Comparison of ENCODE assay signal across 8 mouse cellular contexts in the genomic region with DNA sequence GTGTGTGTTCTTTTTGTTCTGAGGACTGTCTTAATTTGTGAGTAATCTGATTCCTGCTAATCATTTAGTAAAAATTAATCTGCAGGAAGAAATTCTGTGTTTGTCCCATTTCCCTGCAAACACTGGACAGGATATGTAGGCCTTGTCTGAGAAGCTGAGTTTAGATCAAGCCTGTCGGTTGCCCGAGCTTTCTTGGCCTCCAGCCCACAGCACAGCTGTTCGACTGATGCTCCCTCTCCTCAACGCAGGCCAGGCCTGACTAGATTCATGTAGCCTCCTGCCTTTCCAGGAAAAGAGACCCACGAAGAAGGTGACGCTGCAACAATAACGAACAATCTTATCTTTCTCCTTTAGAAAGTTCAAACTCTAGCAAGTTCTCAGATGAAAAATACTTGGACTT.
DNase-seq lines count a peak whose midpoint lies in the region; ATAC-seq and TF ChIP-seq lines count a peak whose summit lies in the region.
"Had no signal": no experiment of that assay in that cellular context is flagged by ENCODE, and none has a peak within 500 bp of the region (broad histone marks: within the 10 kb centered on the region; RNA-seq: fewer than 3 reads in every experiment).

No protein-coding gene starts in this region.

- H3K4me3 ChIP-seq in midbrain, postnatal 0 days (ENCODE audit: low read depth, low read length): no peak overlapping the region
- H3K4me3 ChIP-seq in midbrain, embryonic 16.5 days (ENCODE audit: low read depth, low read length): no peak overlapping the region
- no peak overlapping the region for H3K4me3 ChIP-seq in kidney, adult 2 months (ENCODE audit: insufficient read depth, low read depth, low read length)
- H3K4me3 ChIP-seq in midbrain, embryonic 11.5 days (ENCODE audit: low read depth, low read length): no peak overlapping the region

- no peak for TF ChIP-seq POLR2A in kidney, adult 2 months (IDR thresholded peaks at IDR 0.05; ENCODE audit: low read depth, low read length)

- no peaks in the 10 kb centered on the region for H3K9me3 ChIP-seq in midbrain, postnatal 0 days (ENCODE audit: low read length)
- no peaks in the 10 kb centered on the region for H3K9me3 ChIP-seq in midbrain, embryonic 16.5 days (replicated peaks; ENCODE audit: control insufficient read depth, low read length, poor library complexity, severe bottlenecking)
- no peaks in the 10 kb centered on the region for H3K9me3 ChIP-seq in midbrain, embryonic 11.5 days (ENCODE audit: control insufficient read depth, low read length)

- H3K4me1 ChIP-seq in midbrain, postnatal 0 days (ENCODE audit: insufficient read depth, low read length): no peaks in the 10 kb centered on the region
- no peaks in the 10 kb centered on the region for H3K4me1 ChIP-seq in midbrain, embryonic 16.5 days (ENCODE audit: control insufficient read depth, insufficient read depth, low read length)
- peaks cover 3% of the 10 kb centered on the region; the same call in 1 of the 2 replicates for H3K4me1 ChIP-seq in kidney, adult 2 months (ENCODE audit: control insufficient read depth, insufficient read depth, low read length)
- no peaks in the 10 kb centered on the region for H3K4me1 ChIP-seq in midbrain, embryonic 11.5 days (ENCODE audit: control insufficient read depth, insufficient read depth, low read length)

- WGBS in midbrain, postnatal 0 days: 67% methylated on average over 7 of the region's 7 CpGs
- 76% methylated on average over 7 of the region's 7 CpGs for WGBS in midbrain, embryonic 16.5 days
- 58% methylated on average over 7 of the region's 7 CpGs for WGBS in kidney, adult 2 months
- 87% methylated on average over 7 of the region's 7 CpGs for WGBS in midbrain, embryonic 11.5 days

- ATAC-seq in midbrain, postnatal 0 days (ENCODE audit: low FRiP score): no peak
- ATAC-seq in midbrain, embryonic 16.5 days: no peak
- ATAC-seq in midbrain, embryonic 11.5 days (ENCODE audit: low FRiP score): no peak

- TF ChIP-seq CTCF in midbrain, postnatal 0 days (IDR thresholded peaks at IDR 0.05): no peak
- no peak for TF ChIP-seq CTCF in kidney, adult 2 months (conservative IDR thresholded peaks at IDR 0.05; ENCODE audit: insufficient read depth, insufficient read length, low read depth, low read length)

- intact Hi-C loops in gastrocnemius, postnatal 36 days (cut with DNase I): loop anchor here (5.0 kb wide), 1 partner anchor 64 kb away; the partner anchor contains the start of gene Stim2

- H3K9ac ChIP-seq in midbrain, postnatal 0 days (replicated peaks; ENCODE audit: low read length, poor library complexity, severe bottlenecking): no peak overlapping the region
- no peak overlapping the region for H3K9ac ChIP-seq in midbrain, embryonic 16.5 days (ENCODE audit: low read depth, low read length)
- H3K9ac ChIP-seq in midbrain, embryonic 11.5 days (ENCODE audit: low read length): no peak overlapping the region

- peak; percentile 75 for DNase-seq in midbrain, postnatal 0 days (ENCODE audit: low spot score)
- peak; percentile 75 to 83 for DNase-seq in gastrocnemius, postnatal 36 days
- peak; percentile 81 for DNase-seq in kidney, adult 2 months
- peak; percentile 43 for DNase-seq in ovary, postnatal 14 days (ENCODE audit: low spot score)
- no peak for DNase-seq in embryo, embryonic 10.5 days (ENCODE audit: low spot score)
- no peak for DNase-seq in midbrain, embryonic 11.5 days (ENCODE audit: low spot score, missing footprints)

- H3K27ac ChIP-seq in midbrain, postnatal 0 days (ENCODE audit: low read depth, low read length): no peak overlapping the region
- H3K27ac ChIP-seq in midbrain, embryonic 16.5 days (ENCODE audit: low read length): no peak overlapping the region
- H3K27ac ChIP-seq in kidney, adult 2 months (ENCODE audit: insufficient read depth, low read depth, low read length): no peak overlapping the region
- H3K27ac ChIP-seq in midbrain, embryonic 11.5 days (ENCODE audit: low read depth, low read length): no peak overlapping the region
- H3K27ac ChIP-seq: macrophage had no signal

- H3K27me3 ChIP-seq in midbrain, postnatal 0 days (ENCODE audit: insufficient read depth, low read length): no peaks in the 10 kb centered on the region
- H3K27me3 ChIP-seq in midbrain, embryonic 16.5 days (ENCODE audit: control insufficient read depth, insufficient read depth, low read depth, low read length): no peaks in the 10 kb centered on the region
- H3K27me3 ChIP-seq in kidney, adult 2 months (replicated peaks; ENCODE audit: control insufficient read depth, insufficient read depth, low read length): no peaks in the 10 kb centered on the region
- H3K27me3 ChIP-seq in midbrain, embryonic 11.5 days (ENCODE audit: control insufficient read depth, insufficient read depth, low read length): no peaks in the 10 kb centered on the region

- no peaks in the 10 kb centered on the region for H3K36me3 ChIP-seq in midbrain, postnatal 0 days (ENCODE audit: insufficient read depth, low read length)
- no peaks in the 10 kb centered on the region for H3K36me3 ChIP-seq in midbrain, embryonic 16.5 days (ENCODE audit: control insufficient read depth, insufficient read depth, low read length)
- no peaks in the 10 kb centered on the region for H3K36me3 ChIP-seq in kidney, adult 2 months (ENCODE audit: control insufficient read depth, insufficient read depth, low read length)
- no peaks in the 10 kb centered on the region for H3K36me3 ChIP-seq in midbrain, embryonic 11.5 days (ENCODE audit: control insufficient read depth, insufficient read depth, low read length)

- no peak overlapping the region for H3K4me2 ChIP-seq in midbrain, postnatal 0 days (ENCODE audit: low read depth, low read length, poor library complexity, severe bottlenecking)
- no peak overlapping the region for H3K4me2 ChIP-seq in midbrain, embryonic 16.5 days (ENCODE audit: low read length)
- H3K4me2 ChIP-seq in midbrain, embryonic 11.5 days: no peak overlapping the region

Comparison
In these comparisons a context has a peak if more than half of its experiments do, and no peak if none do; other contexts are left out.
1. DNase-seq: peak in midbrain, postnatal 0 days (single experiment), gastrocnemius, postnatal 36 days (2 of 2), kidney, adult 2 months (single experiment) and ovary, postnatal 14 days (single experiment); none in embryo, embryonic 10.5 days (single experiment) and midbrain, embryonic 11.5 days (single experiment).